Mouse (Mus musculus): ENCODE measurements around the gene Gjc2.

DNA sequence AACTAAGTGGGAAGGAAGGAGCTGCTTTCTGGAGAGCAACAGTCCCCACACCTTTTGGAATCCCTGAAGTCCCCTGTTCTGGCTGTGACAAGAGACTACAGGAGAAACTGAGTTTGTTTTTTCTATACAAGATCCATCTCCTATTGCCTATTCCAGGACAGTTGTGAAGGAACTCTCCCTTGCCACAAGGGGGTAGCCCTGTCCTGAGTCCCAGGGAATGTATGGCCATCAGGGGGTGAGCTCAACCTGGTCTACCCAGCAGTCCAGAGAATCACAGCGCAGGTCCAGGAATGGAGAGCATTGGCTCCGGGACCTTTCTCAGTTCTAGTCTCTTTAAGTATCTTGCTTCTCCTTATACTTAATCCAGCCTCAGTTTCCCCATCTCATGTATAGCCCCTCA, 49.8 kb upstream of the Gjc2 start:
- no peak for TF ChIP-seq POLR2A (IDR thresholded peaks at IDR 0.05; ENCODE audit: borderline replicate concordance, extremely low read depth, insufficient read depth, insufficient read length, poor library complexity, severe bottlenecking)
- peak; percentile 10; the same call in 1 of the 2 replicates for TF ChIP-seq CTCF (IDR thresholded peaks at IDR 0.05; ENCODE audit: borderline replicate concordance, extremely low read depth, insufficient read depth, insufficient read length)
